Mouse (Mus musculus) intestine, embryonic 16.5 days (tissue): Measurements from ENCODE around the gene Elf4. TPM values are rescaled to one million over a fixed set of nuclear protein-coding genes. Genes with fewer than 3 reads are reported as not detected.

Experiments
- ATAC-seq: fragments of 200-750 bp; cut with Nextera tagmentation; 2 replicates; pipeline ENCODE4 v1.8.0; 2017; ENCODE audit warnings: moderate TSS enrichment, moderate library complexity
- H3K27ac ChIP-seq: fragments of 300-500 bp; sonication (generic); 2 replicates; pipeline ENCODE4 v1.5.1; 2014; ENCODE audit warnings: mild to moderate bottlenecking, low read length
- H3K27me3 ChIP-seq: fragments of 300-500 bp; sonication (generic); replicated peaks from 2 replicates; pipeline ENCODE4 v1.6.1; 2014; ENCODE audit warnings: low read length, control low read depth, mixed read lengths; ENCODE audit not compliant: control insufficient read depth, insufficient read depth
- H3K36me3 ChIP-seq: fragments of 300-500 bp; sonication (generic); 2 replicates; pipeline ENCODE4 v1.6.1; 2014; ENCODE audit warnings: low read length, control low read depth; ENCODE audit not compliant: control insufficient read depth, insufficient read depth
- H3K4me1 ChIP-seq: fragments of 300-500 bp; sonication (generic); 2 replicates; pipeline ENCODE4 v1.6.1; 2014; ENCODE audit warnings: low read length, control low read depth, mixed read lengths; ENCODE audit not compliant: control insufficient read depth, insufficient read depth
- H3K4me2 ChIP-seq: fragments of 300-500 bp; sonication (generic); 2 replicates; pipeline ENCODE4 v1.6.1; 2014; ENCODE audit warnings: low read depth, low read length, control low read depth
- H3K4me3 ChIP-seq: fragments of 300-500 bp; sonication (generic); 2 replicates; pipeline ENCODE4 v1.5.1; 2014; ENCODE audit warnings: mild to moderate bottlenecking, low read length
- H3K9ac ChIP-seq: fragments of 300-500 bp; sonication (generic); 2 replicates; pipeline ENCODE4 v1.6.1; 2014; ENCODE audit warnings: low read depth, low read length
- H3K9me3 ChIP-seq: fragments of 300-500 bp; sonication (generic); 2 replicates; pipeline ENCODE4 v1.6.1; 2016; ENCODE audit warnings: low read length, control low read depth; ENCODE audit not compliant: control insufficient read depth
- WGBS: fragments of 180-500 bp; shearing (Covaris S2); extraction: QIAGEN DNeasy Blood & Tissue Kit; methylation state at CpG from one replicate; pipeline ENCODE4 v1.1.7; 2014; 5-methylcytosine and 5-hydroxymethylcytosine counted together
- polyA plus RNA-seq: library from polyadenylated mRNA; unstranded; fragments of >200 nt; fragmentation: Nextera tagmentation; extraction: Ambion mirVana; gene quantifications from 2 replicates; pipeline ENCODE4 v1.2.1, GENCODE M21; 2015

Elf4 gene
- polyA plus RNA-seq: 11.8 and 15.5 TPM in 2 replicates

DNA sequence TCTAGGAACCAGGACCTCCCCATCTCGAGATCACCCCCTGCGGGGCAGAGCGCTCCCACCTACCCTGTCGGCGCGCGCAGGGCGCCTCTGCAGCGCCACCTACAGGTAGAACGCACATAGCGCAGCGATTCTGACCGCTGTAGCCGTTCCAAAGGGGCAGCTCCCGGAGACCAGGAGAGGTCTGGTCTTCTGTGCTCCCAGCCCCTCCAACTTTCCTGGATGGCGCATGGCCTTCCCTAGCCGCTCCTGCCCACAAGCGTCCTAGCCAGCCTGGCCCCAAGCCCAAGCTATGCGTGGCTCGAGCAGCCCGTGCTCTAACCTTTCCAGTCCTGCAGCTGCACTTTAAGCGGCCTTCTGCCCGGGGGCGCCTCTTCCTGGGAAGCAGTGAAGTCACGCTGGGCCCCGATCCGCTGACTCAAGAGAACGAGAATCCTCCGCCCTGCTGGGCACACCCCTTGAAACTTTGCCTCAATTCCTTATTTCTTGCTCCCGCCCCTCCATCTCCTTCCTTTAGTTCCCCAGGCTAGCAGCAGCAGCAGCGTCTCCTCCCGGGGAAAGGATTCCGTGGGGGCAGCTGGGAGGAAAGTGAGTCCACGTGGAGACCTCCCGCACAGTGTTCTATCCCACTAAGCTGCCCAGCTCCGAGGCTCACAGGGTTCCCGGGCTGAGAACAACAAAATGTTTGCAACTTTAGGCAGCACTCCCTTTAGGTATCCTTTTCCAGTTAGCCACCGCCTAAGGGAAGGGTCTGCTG lies at the start of gene Elf4:
Elf4 (minus strand) TSS at position 379 of the 754 bp plus-strand sequence.
- peak within 1 kb of the TSS; percentile 45; the same call in 1 of the 2 replicates for H3K27ac ChIP-seq
- peak within 1 kb of the TSS; percentile 64 for H3K4me2 ChIP-seq
- H3K27me3 ChIP-seq: no peaks in the 10 kb centered on the region
- no peaks in the 10 kb centered on the region for H3K36me3 ChIP-seq
- peak within 1 kb of the TSS; percentile 49 for H3K4me3 ChIP-seq
- WGBS: 14% methylated on average over 38 of the region's 38 CpGs
- H3K9me3 ChIP-seq: no peaks in the 10 kb centered on the region
- peak within 1 kb of the TSS; percentile 78 for H3K9ac ChIP-seq
- H3K4me1 ChIP-seq: no peaks in the 10 kb centered on the region
- ATAC-seq: peak; percentile 84

DNA sequence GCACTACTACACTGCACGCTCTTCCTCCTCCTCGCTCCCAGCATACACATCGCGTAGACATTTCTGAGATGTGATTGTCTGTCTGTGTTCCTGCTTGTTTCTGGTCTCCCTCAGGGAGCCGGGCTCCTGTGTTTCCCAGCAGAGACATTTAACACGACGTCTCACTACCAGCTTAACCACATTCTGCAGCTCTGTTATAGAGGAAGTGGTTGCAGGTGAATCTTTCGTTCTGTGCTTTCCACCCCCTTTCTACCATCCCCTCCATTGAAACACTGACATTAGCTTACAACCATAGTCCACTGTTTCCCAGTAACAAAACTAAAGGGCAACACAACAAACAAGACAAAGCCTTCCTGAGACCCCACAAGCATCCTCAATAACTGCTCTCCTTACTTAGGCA lies 30.8 kb upstream of the Elf4 start:
- H3K9me3 ChIP-seq: no peaks in the 10 kb centered on the region
- no peak for ATAC-seq
- H3K4me1 ChIP-seq: no peaks in the 10 kb centered on the region
- WGBS: 90% methylated on average over 8 of the region's 8 CpGs
- no peak overlapping the region for H3K4me2 ChIP-seq
- no peak overlapping the region for H3K27ac ChIP-seq
- 0 out of 2 replicates have a peak, but pooled peaks cover 3% of the 10 kb centered on the region for H3K36me3 ChIP-seq
- H3K9ac ChIP-seq: no peak overlapping the region
- H3K4me3 ChIP-seq: no peak overlapping the region
- no peaks in the 10 kb centered on the region for H3K27me3 ChIP-seq

DNA sequence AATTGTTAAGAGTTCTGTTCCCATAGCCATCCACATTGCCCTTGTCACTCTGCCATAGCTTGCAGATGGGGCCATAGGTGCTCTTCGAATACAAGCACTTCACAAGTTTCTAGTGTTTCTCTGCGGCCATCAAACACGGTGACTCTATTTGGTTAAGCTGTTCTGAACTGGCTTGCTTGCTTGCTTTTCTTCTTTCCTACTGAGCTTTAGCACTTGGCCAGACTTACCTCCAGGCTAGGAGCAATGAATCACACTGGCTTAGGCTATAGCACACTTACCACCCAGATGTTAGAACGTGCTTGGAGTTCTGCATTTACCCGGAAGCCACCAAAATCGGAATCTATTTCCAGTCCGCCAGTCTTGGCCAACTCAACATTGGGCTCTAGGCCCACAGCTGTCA lies 18.8 kb upstream of the Elf4 start:
- Histone ChIP-seq H3K4me3 (no peak overlapping the region), H3K4me1 (no peaks in the 10 kb centered on the region), H3K27ac (no peak overlapping the region), H3K27me3 (no peaks in the 10 kb centered on the region), H3K4me2 (no peak overlapping the region), H3K9me3 (no peaks in the 10 kb centered on the region), H3K36me3 (no peaks in the 10 kb centered on the region), H3K9ac (no peak overlapping the region)
- WGBS: 89% methylated on average over 7 of the region's 7 CpGs
- no peak for ATAC-seq

DNA sequence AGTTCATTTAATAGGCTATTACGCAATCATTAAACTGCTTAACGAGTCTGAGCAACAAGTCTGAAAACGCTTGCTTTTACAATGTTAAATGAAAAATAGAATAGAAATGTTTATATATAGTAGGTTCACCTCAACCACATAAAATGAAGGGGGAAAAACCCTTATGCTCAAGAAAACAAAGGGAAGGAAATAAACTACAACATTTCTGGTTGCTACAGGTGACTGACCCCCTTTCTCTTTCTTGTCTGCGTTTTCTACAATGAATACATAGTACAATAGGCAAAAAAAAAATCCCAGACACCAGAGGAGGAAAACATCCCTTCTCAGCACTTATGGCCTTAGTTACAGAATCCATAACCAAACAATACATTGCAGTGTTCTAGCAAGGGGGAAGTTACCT lies 18.2 kb upstream of the Elf4 start:
- no peak overlapping the region for H3K27ac ChIP-seq
- H3K4me2 ChIP-seq: no peak overlapping the region
- no peaks in the 10 kb centered on the region for H3K4me1 ChIP-seq
- ATAC-seq: no peak
- no peak overlapping the region for H3K9ac ChIP-seq
- H3K27me3 ChIP-seq: no peaks in the 10 kb centered on the region
- 84% methylated on average over 4 of the region's 4 CpGs for WGBS
- H3K36me3 ChIP-seq: no peaks in the 10 kb centered on the region
- no peaks in the 10 kb centered on the region for H3K9me3 ChIP-seq
- no peak overlapping the region for H3K4me3 ChIP-seq

DNA sequence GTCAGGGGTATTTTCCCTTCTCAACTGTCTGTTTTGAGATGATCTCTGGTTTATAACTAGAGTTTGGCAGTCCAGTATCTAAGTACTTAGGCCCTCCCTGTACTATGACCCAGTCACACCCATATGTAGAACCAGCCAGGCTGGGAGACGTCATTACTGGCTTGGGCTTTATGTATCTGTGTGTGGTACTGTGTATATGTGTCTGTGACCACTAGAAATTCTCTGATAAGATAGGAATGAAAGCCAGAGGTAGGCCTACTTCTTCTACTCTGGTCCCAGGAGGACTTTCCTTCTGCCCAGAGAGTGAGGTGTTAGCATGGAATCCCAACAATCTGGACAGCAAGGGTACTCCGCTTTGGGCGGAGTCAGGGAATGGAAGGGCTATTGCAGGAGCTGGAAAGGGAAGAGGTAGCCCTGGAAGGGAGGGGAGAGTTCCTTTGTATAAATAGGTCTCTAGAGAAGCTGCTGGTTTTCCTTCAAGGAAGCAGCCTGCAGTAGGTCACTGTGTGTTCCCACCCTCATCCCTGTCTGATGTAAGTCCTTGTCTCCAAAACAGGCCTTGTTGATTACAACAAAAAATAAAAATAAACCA lies 4.5 kb upstream of the Elf4 start:
- peak; percentile 90 for ATAC-seq
- no peak overlapping the region for H3K9ac ChIP-seq
- H3K4me2 ChIP-seq: no peak overlapping the region
- no peaks in the 10 kb centered on the region for H3K9me3 ChIP-seq
- H3K4me3 ChIP-seq: no peak overlapping the region
- H3K36me3 ChIP-seq: no peaks in the 10 kb centered on the region
- H3K27ac ChIP-seq: peak overlapping the region; percentile 52
- H3K4me1 ChIP-seq: no peaks in the 10 kb centered on the region
- H3K27me3 ChIP-seq: no peaks in the 10 kb centered on the region
- WGBS: 57% methylated on average over 3 of the region's 3 CpGs

DNA sequence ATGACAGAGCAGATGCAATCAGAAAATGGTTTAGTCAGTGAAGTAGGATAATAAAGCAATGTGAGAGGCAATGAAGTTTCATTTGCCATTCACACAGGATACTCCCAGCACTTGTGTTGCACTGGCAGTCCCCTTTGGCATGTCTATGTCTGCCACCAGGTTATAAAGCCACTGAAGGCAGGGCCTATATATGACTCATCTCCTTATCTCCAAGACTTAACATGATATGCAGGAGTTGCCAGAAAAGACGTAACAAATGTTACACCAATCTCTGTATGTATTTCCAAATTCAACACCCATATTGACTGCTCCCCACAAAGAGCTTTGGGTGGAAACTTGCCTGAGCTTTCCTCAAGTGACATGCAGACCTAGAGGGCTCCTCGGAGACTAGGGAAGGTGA lies 3.2 kb upstream of the Elf4 start:
- H3K9ac ChIP-seq: no peak overlapping the region
- no peaks in the 10 kb centered on the region for H3K4me1 ChIP-seq
- no peak overlapping the region for H3K4me3 ChIP-seq
- no peaks in the 10 kb centered on the region for H3K9me3 ChIP-seq
- H3K27ac ChIP-seq: no peak overlapping the region
- no peak for ATAC-seq
- WGBS: 68% methylated on average over 2 of the region's 2 CpGs
- no peak overlapping the region for H3K4me2 ChIP-seq
- H3K36me3 ChIP-seq: no peaks in the 10 kb centered on the region
- H3K27me3 ChIP-seq: no peaks in the 10 kb centered on the region

DNA sequence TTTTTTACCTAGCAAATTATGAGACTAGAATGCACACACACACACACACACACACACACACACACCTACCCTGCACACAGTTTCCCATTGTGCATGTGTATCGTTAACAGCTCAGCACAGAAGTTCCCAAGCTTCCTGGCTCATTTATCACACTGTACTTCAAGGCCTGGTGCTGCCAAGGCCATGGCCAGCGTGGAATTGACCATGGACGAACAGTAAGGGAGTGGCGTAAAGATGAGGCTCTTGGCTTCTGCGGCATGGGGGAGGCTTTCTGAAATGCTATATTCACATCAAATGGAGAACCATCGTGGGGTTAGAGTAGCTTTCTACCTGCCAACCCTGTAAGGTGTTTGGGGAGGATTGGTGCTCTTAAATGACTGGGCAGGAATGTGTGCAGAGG lies 1.5 kb upstream of the Elf4 start:
- Histone ChIP-seq H3K4me3 (no peak overlapping the region), H3K4me1 (no peaks in the 10 kb centered on the region), H3K27ac (no peak overlapping the region), H3K36me3 (no peaks in the 10 kb centered on the region), H3K27me3 (no peaks in the 10 kb centered on the region), H3K9ac (no peak overlapping the region), H3K4me2 (no peak overlapping the region), H3K9me3 (no peaks in the 10 kb centered on the region)
- WGBS: 84% methylated on average over 6 of the region's 6 CpGs
- no peak for ATAC-seq

DNA sequence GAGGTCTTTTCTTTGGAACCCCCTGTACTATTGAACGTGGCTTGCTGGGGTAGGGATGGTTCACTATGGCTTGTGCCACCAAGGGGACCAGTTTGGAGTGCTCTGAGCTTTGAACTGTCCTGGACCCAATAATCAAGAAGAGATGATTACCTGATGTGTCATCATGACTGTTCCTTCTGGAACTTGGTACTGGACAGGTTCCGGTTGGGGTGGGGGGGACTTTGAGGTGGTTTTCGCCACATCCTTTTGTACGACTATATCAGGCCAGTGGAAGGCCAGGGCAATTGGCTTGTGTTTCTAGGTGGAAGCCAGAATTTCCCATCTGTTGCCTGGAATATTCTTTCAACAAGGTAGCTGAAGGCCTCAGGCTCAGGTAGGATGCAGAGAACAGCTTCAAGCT lies 704 bp upstream of the Elf4 start:
- Histone ChIP-seq H3K4me2 (no peak overlapping the region), H3K9ac (no peak overlapping the region), H3K9me3 (no peaks in the 10 kb centered on the region), H3K4me1 (no peaks in the 10 kb centered on the region), H3K27me3 (no peaks in the 10 kb centered on the region), H3K36me3 (no peaks in the 10 kb centered on the region), H3K4me3 (no peak overlapping the region), H3K27ac (no peak overlapping the region)
- WGBS: 89% methylated on average over 4 of the region's 4 CpGs
- no peak for ATAC-seq

DNA sequence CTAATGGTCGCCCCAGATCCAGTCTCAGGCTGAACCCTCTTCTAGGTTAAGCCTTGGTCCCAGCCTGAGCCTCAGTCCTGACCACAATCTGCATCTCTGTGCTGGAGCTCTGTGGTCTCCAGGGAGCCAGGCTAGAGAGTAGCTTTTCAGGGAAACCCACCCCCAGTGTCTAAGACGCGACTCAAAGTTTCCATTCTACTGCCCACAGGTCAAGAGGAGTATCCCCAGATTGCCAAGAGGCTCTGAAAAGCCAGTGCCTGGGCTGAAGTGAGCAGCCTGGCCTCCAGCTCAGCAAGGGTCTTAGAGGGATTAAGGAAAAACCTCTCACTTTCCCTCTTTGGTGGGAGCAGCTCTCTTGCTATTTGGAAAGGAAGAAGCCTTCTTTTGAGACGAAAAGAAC lies 635 bp downstream of the Elf4 start:
- no peak overlapping the region for H3K27ac ChIP-seq
- H3K9ac ChIP-seq: peak overlapping the region; percentile 78
- peak overlapping the region; percentile 64 for H3K4me2 ChIP-seq
- H3K4me3 ChIP-seq: peak overlapping the region; percentile 49
- H3K27me3 ChIP-seq: no peaks in the 10 kb centered on the region
- H3K36me3 ChIP-seq: no peaks in the 10 kb centered on the region
- ATAC-seq: no peak
- H3K4me1 ChIP-seq: no peaks in the 10 kb centered on the region
- 41% methylated on average over 4 of the region's 4 CpGs for WGBS
- H3K9me3 ChIP-seq: no peaks in the 10 kb centered on the region
